Mouse (Mus musculus) common myeloid progenitor, adult 5-6 weeks (primary cell): ENCODE results near the gene Ppp1r35. TPM values are rescaled to one million over a fixed set of nuclear protein-coding genes. Genes with fewer than 3 reads are reported as not detected.

ENCODE experiments used
- ATAC-seq: replicated peaks from 2 replicates; pipeline ENCODE4 v1.8.0; 2016; ENCODE audit warnings: low read depth, mild to moderate bottlenecking, moderate TSS enrichment, inconsistent platforms; ENCODE audit not compliant: poor library complexity, severe bottlenecking
- total RNA-seq: library from RNA; stranded (forward); fragments of 200-1000, 187-1606 nt; gene quantifications from 2 replicates; pipeline ENCODE4 v1.2.3, GENCODE M21; 2017

Gene Ppp1r35
- total RNA-seq, 1 experiment from 2014 or later, result 13.0 TPM

- ATAC-seq, result no peak
These were observed 44.0 kb downstream of the Ppp1r35 start for GRCm38 (mm10) chr5:137822602-137823001.

GRCm38 (mm10) chr5:137823455-137824045 lies 44.9 kb downstream of the Ppp1r35 start:
- no peak for ATAC-seq

- ATAC-seq, result peak; percentile 66
These were observed 46.4 kb downstream of the Ppp1r35 start for GRCm38 (mm10) chr5:137825030-137825429.

DNA sequence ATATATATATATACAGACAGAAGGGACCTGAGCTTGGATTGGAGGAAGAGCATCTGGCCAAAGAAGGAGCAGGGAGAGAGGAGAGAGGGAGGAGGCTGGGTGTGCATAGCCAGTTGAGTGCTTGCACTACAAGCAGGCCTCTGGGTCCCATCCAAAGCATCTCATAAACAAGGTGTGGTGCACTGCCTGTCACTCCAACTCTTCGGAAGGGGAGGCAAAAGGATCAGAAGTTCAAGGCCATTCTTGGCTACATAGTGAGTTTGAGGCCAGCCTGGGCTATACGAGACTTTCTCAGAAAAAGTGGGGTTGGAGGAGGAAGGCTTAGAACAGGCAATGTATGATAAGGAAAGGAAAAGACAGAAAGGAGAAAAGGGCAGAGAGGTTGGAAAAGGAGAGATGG lies 47.3 kb downstream of the Ppp1r35 start:
- ATAC-seq, result no peak

GRCm38 (mm10) chr5:137826421-137826820 lies 47.8 kb downstream of the Ppp1r35 start:
- no peak for ATAC-seq

DNA sequence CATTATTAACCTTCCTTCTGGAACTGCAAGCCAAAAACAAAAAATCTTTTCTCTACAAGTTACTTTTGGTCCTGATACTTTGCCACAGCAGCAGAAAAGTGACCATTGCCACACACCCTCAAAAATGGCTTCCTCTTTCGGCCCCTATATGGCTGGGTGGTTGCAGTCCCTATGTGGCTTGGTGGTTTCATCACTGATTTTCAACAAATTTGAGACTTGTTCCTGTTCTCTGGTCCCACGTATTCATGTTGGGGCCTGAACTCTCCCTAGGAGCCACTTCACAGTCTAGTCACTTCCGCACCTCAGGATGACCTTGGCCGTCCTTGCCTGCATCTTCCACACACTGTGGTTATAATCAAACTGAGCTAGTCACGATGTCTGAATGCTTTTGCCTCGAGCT lies 50.0 kb downstream of the Ppp1r35 start:
- peak; percentile 74 for ATAC-seq

Other genes starting within 250 kb of the Ppp1r35 start
- not detected in 2 replicates for gene Epo, start 245.6 kb upstream of the Ppp1r35 start, total RNA-seq
- gene Gnb2, start 245.3 kb upstream of the Ppp1r35 start, total RNA-seq, result 190 and 213 TPM in 2 replicates
- gene Actl6b, start 225.3 kb upstream of the Ppp1r35 start, total RNA-seq, result not detected in 2 replicates
- gene Tfr2, start 209.0 kb upstream of the Ppp1r35 start, total RNA-seq, result 45.3 and 63.4 TPM in 2 replicates
- gene Mospd3, start 177.8 kb upstream of the Ppp1r35 start, total RNA-seq, result 13.3 and 24.0 TPM in 2 replicates
- not detected in 2 replicates for gene Pcolce, start 165.1 kb upstream of the Ppp1r35 start, total RNA-seq
- not detected in 2 replicates for gene Fbxo24, start 149.8 kb upstream of the Ppp1r35 start, total RNA-seq
- 17.0 and 33.8 TPM in 2 replicates for gene Lrch4, start 149.7 kb upstream of the Ppp1r35 start, total RNA-seq
- gene Gm20605, start 149.7 kb upstream of the Ppp1r35 start, total RNA-seq, result 6.0 and 6.5 TPM in 2 replicates
- 5.6 and 9.3 TPM in 2 replicates for gene Sap25, start 137.5 kb upstream of the Ppp1r35 start, total RNA-seq
- gene Irs3, start 133.1 kb upstream of the Ppp1r35 start, total RNA-seq, result not detected in 2 replicates
- gene Agfg2, start 94.1 kb upstream of the Ppp1r35 start, total RNA-seq, result 10.1 and 15.7 TPM in 2 replicates
- gene Nyap1, start 37.2 kb upstream of the Ppp1r35 start, total RNA-seq, result 0.05 TPM in 1 of 2 replicates, not detected in the other
- gene Tsc22d4, start 33.1 kb upstream of the Ppp1r35 start, total RNA-seq, result 86.7 and 97.2 TPM in 2 replicates
- 27.4 and 33.1 TPM in 2 replicates for gene Mepce, start 8.8 kb downstream of the Ppp1r35 start, total RNA-seq
- gene Zcwpw1, start 8.9 kb downstream of the Ppp1r35 start, total RNA-seq, result 24.1 and 24.3 TPM in 2 replicates
- 0.69 and 2.1 TPM in 2 replicates for gene Pilra, start 57.4 kb downstream of the Ppp1r35 start, total RNA-seq
- gene Pilrb1, start 79.3 kb downstream of the Ppp1r35 start, total RNA-seq, result 2.0 and 2.2 TPM in 2 replicates
- gene Pilrb2, start 93.0 kb downstream of the Ppp1r35 start, total RNA-seq, result 0.05 and 1.7 TPM in 2 replicates
- gene Cyp3a13, start 142.8 kb downstream of the Ppp1r35 start, total RNA-seq, result not detected in 2 replicates
- not detected in 2 replicates for gene Gjc3, start 184.2 kb downstream of the Ppp1r35 start, total RNA-seq
- not detected in 2 replicates for gene Azgp1, start 202.7 kb downstream of the Ppp1r35 start, total RNA-seq
- not detected in 2 replicates for gene Smok3a, start 242.4 kb downstream of the Ppp1r35 start, total RNA-seq
- gene Smok3b, start 242.6 kb downstream of the Ppp1r35 start, total RNA-seq, result not detected in 2 replicates